Mouse (Mus musculus): ENCODE results near the gene Olfr1412. TPM values are rescaled to one million over a fixed set of nuclear protein-coding genes. Genes with fewer than 3 reads are reported as not detected.

Olfr1412 gene
- total RNA-seq (2021) = not detected

GRCm38 (mm10) chr1:92585479-92585878 is at the start of gene Olfr1412:
Gene Olfr1412 (plus strand): TSS chr1:92585779.
- DNase-seq = no peak

DNA sequence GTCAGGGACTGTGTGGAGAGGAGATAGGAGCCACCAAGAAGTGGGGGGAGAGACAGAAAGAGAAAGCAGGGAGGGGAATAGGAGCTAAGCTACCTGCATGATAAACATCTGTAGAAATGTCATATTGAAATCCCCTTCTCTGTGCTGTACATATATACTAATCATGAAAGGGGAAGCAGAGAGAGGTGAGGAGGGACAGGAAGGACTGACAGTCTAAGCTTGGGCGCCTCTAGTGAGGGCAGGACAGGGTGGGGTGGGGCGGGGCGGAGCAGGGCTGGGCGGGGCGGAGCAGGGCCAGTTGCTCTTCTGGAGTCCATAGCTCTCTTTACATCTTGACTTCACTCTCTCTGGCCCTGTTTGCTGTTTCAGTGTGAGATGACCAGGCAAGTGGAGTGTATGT is 48.6 kb upstream of the Olfr1412 start:
- DNase-seq = no peak

DNA sequence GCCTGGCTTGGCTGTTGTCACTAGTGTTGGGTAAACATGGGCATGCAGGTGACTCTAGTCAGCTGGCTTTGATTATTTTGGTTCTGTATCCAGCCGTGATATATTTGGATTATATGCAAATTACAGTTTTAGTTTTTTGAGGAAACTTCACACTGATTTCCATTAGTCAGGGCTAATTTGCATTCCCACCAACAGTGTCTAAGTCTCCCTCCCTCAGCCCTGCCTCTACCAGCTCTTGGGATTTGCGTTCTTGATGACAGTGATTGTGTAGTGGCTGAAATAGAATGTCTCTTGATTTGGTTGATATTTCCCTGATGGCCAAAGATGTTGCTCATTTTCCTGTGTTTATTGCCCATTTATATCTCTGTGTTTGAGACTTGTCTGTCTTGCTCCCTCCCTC is 46.5 kb upstream of the Olfr1412 start:
- no peak for DNase-seq

GRCm38 (mm10) chr1:92545929-92546328 is 39.6 kb upstream of the Olfr1412 start:
- no peak for DNase-seq

GRCm38 (mm10) chr1:92571022-92571421 is 14.6 kb upstream of the Olfr1412 start, which contains the start of gene Olfr1413:
Gene Olfr1413 (plus strand): TSS chr1:92571322.
- DNase-seq = no peak

- no peak for DNase-seq
Measured at GRCm38 (mm10) chr1:92594111-92594510, 8.5 kb downstream of the Olfr1412 start, which contains the start of gene Olfr1411. Gene Olfr1411 (plus strand): TSS chr1:92594411.

- no peak for DNase-seq
Measured at GRCm38 (mm10) chr1:92596019-92596418, 10.4 kb downstream of the Olfr1412 start.

DNA sequence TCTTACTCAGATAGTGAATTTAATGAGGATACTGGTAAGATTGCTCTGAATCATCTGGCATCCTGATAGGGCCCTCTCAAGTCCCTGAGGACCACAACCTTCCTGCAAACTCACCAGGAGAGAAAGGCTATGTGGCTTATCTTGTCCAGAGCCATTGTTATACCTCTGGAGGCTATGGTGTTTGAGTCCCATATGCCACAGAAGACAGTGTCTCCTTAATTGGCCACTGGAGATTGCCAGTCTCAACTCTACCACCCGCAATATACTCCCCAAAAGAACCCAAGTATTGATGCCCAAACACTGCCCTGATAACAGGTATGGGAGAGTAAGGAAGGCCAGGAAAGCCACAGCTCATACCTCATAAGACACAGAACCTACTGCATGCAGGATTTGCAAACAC is 19.9 kb downstream of the Olfr1412 start, which contains the start of gene Olfr1410:
TSS of gene Olfr1410 (plus strand) at position 301 of the 400 bp plus-strand sequence.
- no peak for DNase-seq

DNA sequence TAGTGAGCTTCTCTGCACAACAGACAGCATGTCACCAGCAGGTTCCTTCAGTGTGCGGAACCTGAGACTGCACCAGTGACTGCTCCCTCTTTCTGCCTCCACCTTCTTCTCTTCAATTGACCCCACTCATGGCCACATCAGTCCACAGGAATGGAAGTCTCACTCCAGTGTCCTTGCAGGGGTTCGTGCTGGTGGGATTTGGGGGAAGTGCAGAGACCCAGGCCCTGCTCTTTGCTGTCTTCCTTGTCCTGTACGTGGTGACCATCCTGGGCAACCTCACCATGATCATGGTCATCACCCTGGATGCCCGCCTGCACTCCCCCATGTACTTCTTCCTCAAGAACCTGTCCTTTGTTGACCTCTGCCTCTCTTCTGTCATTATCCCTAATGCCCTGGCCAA is 22.1 kb downstream of the Olfr1412 start:
- no peak for DNase-seq

DNA sequence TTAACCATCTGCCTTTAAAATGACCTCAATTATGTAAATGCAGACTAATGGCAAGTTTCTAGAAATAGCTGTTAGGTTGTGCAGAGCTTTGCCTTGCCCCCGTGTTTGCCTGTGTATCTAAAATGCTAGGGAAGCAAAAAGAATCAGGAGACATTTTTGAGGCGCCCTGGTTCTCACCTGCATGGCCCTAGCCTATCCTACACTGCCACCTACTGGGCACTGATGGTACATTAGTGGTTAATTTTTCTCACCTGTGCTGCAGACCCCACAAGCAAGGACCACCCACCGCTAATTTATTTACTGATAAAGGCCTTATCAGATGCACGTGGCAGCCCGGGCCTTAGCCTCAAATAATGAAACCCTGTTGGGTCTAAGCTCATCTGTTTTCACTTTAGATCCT is 25.4 kb downstream of the Olfr1412 start:
- peak; percentile 62 for DNase-seq

DNA sequence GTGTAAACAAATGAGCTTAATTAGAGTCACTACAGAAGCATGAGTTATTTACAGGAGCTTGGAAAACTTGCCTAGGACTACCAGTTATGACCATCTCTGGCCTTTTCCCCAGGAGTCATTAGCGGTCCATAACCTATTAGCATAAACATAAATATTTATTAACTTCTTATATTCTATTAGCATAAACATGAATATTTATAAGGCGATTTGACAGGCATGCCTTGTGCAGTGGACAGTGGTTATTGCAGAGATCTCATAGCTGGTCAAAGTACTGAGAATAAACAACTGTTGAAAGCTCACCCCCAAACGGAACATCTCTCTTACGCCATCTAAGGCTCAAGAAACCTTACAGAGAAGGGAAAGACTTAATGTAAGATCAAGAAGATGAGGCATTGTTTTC is 27.6 kb downstream of the Olfr1412 start:
- no peak for DNase-seq

- DNase-seq = no peak
Measured at GRCm38 (mm10) chr1:92614516-92614915, 28.9 kb downstream of the Olfr1412 start.

DNA sequence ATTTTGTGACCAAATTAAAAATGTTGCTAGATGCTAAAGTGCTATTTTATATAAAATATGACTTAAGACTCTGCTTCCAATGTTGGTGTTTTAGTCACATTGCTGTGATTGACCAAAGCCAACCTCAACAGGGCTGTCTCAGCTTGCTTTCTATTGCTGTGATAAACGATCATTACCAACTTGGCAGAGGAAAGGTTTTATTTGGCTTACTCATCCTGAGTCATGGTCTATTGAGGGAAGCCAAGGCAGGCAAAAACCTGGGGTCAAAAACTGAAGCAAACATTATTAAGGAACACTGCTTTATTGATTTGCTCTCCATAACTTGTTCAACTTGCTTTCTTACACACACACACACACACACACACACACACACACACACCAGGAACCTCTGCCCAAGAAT is 30.5 kb downstream of the Olfr1412 start:
- DNase-seq = no peak

DNA sequence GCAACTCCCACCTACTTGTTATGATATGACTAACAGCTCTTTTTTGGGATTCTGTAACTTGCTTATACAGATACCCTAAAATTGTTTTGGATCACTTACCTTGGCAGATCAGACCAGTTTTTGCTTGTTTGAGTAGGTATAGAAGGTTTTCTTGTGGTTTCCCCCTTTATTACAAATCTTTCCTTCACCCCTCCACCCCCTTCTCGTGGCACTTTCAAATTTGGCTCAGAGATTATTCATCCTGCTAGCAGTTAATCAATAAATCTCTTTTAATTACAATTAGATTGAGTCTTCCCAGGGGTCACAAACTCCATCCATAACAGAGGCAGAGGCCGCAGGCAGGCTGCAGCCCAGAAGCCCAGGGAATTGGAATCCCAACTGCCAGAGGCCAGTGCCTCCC is 31.9 kb downstream of the Olfr1412 start, which contains the start of gene Olfr12:
TSS of gene Olfr12 (plus strand) at position 301 of the 400 bp plus-strand sequence.
- no peak for DNase-seq

- no peak for DNase-seq
Measured at GRCm38 (mm10) chr1:92618360-92618759, 32.8 kb downstream of the Olfr1412 start.

DNA sequence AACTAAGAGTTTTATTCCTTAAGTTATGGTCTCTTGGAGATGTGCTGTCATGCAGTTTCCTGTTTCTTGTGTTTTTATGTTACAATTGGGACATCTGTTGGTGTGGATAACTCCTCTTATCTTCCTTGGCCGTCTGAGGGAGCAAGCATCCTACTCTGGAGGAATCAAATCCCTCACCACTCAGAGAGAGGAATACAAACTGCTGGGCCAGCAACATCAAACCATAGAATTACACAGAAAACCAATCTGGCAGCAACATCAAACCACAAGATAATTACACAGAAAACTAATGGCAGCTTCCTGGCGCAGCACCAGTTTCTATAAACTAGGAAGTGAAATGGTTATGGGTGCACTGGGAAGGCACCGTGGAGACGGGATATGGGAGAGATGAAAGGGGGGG is 42.6 kb downstream of the Olfr1412 start:
- no peak for DNase-seq

DNA sequence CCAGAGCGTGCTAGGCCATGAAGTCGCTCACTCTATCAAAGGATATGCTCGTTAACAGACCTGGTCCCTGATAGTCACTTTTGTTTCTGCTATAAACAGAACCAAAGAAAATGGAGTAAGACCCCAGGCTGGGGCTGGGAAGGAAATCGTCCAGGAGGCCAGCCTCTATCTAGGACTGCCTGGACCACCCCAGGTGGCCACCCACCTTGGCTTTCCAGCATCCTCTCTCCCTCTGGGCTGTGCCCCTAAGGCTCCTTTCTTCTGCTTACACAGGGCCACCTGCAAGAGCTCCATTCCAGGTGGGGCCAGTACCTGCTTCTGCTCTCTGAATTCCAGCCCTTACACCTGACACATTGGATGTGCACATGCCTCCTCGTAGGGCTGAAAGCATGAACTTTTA is 46.6 kb downstream of the Olfr1412 start:
- no peak for DNase-seq

GRCm38 (mm10) chr1:92632948-92633347 is 47.4 kb downstream of the Olfr1412 start:
- DNase-seq = no peak

GRCm38 (mm10) chr1:92633726-92634125 is 48.1 kb downstream of the Olfr1412 start:
- DNase-seq = no peak

- DNase-seq = no peak
Measured at GRCm38 (mm10) chr1:92634569-92634968, 49.0 kb downstream of the Olfr1412 start.

DNA sequence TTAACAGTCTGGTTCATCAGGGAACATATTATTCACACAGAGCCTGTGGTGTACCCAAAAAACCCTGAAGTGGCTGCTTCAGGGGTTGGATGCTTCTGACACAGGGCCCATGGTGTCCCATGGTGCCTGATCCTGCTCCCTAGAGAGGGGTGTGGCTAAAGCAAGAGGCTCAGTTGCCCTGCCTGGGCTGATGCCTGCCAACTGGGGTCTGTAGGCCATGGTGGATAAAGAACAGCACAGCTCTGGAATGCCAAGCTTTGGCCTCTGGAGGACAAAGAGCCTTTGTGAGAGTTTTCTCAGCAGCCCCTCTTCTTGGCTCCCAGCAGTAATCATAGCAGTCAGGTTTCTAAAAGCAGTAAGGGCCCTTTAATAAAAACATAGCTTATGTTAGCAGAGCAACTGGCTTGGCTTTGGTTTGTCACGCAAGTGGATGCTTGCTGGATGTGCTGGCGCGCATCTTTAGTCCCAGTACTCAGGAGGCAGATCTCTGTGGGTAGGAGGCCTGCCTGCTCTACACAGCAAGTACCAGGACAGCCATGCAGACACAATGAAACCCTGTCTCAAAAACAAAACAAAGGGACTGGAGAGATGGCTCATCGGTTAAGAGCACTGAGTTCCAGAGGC is 49.5 kb downstream of the Olfr1412 start:
- peak; percentile 5 for DNase-seq

DNA sequence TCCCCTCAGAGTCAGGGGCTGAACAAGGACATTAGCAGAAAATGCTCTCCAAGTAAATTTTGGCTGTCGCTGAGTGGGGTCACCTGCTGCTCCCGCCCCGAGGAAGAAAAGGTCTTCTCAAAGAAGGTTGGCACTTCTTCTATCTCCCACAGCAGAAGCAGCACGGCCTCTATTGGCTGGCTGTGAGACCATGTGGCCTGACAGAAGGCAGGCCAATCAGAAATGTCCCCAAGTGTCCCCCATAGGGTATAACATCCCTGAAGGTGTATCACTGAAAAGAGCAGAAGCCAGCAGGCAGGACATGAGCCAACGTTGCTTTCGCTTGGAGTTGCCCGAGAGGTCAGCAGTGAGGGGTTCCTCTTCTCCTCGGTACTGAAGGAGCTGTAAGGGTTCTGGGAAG is 50.4 kb downstream of the Olfr1412 start:
- DNase-seq = peak; percentile 3

DNA sequence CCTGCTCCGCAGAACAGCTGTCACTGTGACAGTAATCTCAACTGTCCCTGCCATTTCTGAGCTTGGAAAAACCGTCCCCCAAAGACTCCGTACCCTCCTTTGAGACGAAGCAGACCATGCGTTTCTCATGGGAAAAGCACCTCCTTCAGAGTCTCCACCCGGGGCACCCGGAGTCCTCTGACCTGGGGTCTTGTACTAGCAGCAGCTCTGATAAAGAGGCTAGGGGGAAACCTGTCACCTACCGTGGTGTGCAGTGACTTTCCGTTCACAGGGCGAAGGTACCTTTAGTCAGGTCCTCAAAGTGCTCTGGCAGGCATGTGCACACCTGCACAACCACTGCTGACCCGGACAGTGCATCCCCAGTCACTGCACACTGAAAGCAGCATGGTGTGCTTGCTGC is 51.1 kb downstream of the Olfr1412 start:
- DNase-seq = no peak

GRCm38 (mm10) chr1:92637501-92638172 is 52.1 kb downstream of the Olfr1412 start:
- DNase-seq = peak; percentile 3

Data from heart, postnatal 4 days (tissue).